Mouse (Mus musculus) hindbrain, embryonic 10.5 days (tissue): ENCODE data around the gene Ccdc70. TPM values are rescaled to one million over a fixed set of nuclear protein-coding genes. Genes with fewer than 3 reads are reported as not detected.
"Not testable (repeated sequence)": the region's sequence is repeated elsewhere in the genome, so short reads cannot be mapped to it uniquely, and the experiment has no call there.

Experiments
- DNase-seq: peaks from one replicate; pipeline ENCODE4 v3.0.0-alpha.2; 2017; ENCODE audit warnings: low spot score
- H3K27ac ChIP-seq: fragments of 300-500 bp; sonication (generic); 2 replicates; pipeline ENCODE4 v1.5.1; 2016; ENCODE audit warnings: mild to moderate bottlenecking, moderate library complexity
- H3K27me3 ChIP-seq: fragments of 300-500 bp; sonication (generic); 2 replicates; pipeline ENCODE4 v1.6.1; 2016; ENCODE audit warnings: mild to moderate bottlenecking; ENCODE audit not compliant: poor library complexity, insufficient read depth, severe bottlenecking
- H3K36me3 ChIP-seq: fragments of 300-500 bp; sonication (generic); 2 replicates; pipeline ENCODE4 v1.6.1; 2016; ENCODE audit warnings: mild to moderate bottlenecking, moderate library complexity
- H3K4me1 ChIP-seq: fragments of 300-500 bp; sonication (generic); replicated peaks from 2 replicates; pipeline ENCODE4 v1.6.1; 2016; ENCODE audit warnings: mild to moderate bottlenecking
- H3K4me3 ChIP-seq: fragments of 300-500 bp; sonication (generic); 2 replicates; pipeline ENCODE4 v1.5.1; 2016; ENCODE audit warnings: mild to moderate bottlenecking, moderate library complexity
- H3K9me3 ChIP-seq: fragments of 300-500 bp; sonication (generic); 2 replicates; pipeline ENCODE4 v1.6.1; 2016; ENCODE audit warnings: mild to moderate bottlenecking, moderate library complexity
- WGBS: fragments of 180-500 bp; shearing (Covaris S2); methylation state at CpG from one replicate; pipeline ENCODE4 v1.1.7; 2016; 5-methylcytosine and 5-hydroxymethylcytosine counted together
- polyA plus RNA-seq: library from polyadenylated mRNA; unstranded; fragments of >200 nt; fragmentation: Nextera tagmentation; extraction: Ambion mirVana; gene quantifications from 2 replicates; pipeline ENCODE4 v1.2.1, GENCODE M21; 2016

Gene Ccdc70
- not detected in 2 replicates for polyA plus RNA-seq

DNA sequence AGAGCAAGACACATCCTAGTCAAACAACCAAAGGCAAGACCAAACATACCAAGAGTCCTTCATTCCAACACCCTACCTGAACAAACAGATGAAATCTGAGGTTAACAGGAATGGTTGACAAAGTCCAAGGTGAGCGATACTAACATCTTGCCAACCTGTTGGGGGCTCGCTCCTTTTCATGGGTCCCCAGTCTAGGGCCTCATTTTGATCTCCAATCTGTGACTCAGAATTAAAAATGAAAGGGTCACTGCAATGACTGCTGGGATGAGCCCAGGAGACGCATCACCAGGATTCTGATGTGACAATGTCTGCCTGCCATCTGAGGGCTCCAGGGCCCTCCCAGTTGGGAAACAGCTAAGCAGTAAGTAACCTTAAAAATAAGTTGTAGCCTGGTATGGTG is at the start of gene Ccdc70:
Ccdc70 (plus strand) TSS at position 301 of the 400 bp plus-strand sequence.
- 92% methylated on average over 3 of the region's 3 CpGs for WGBS
- Histone ChIP-seq H3K36me3 (no peaks in the 10 kb centered on the region), H3K27me3 (no peaks in the 10 kb centered on the region), H3K27ac (no peak within 1 kb of the TSS), H3K4me3 (no peak within 1 kb of the TSS), H3K4me1 (no peaks in the 10 kb centered on the region), H3K9me3 (no peaks in the 10 kb centered on the region)
- no peak for DNase-seq

DNA sequence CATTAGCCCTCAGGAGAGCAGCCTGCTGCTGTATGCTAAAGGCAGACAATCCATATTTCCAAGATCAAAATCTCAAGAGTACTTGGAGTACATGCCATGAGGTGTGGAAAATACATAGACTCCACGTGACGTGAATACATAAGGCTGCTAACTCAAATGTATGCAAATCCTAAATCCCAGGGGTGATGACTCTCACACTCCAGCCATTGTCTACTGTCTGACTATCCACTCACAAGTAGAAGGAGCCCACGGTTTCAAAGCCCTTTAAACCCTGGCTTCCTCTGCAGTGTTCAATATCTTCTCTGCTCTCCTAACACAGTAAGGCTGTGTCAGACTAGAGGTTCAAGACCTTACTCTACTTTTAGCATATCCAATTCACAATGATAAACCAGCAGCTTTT is 38.8 kb upstream of the Ccdc70 start:
- not testable (repeated sequence) for H3K27me3 ChIP-seq, H3K4me1 ChIP-seq, H3K36me3 ChIP-seq, H3K27ac ChIP-seq, DNase-seq, H3K9me3 ChIP-seq, H3K4me3 ChIP-seq
- WGBS, result 87% methylated on average over 3 of the region's 3 CpGs

DNA sequence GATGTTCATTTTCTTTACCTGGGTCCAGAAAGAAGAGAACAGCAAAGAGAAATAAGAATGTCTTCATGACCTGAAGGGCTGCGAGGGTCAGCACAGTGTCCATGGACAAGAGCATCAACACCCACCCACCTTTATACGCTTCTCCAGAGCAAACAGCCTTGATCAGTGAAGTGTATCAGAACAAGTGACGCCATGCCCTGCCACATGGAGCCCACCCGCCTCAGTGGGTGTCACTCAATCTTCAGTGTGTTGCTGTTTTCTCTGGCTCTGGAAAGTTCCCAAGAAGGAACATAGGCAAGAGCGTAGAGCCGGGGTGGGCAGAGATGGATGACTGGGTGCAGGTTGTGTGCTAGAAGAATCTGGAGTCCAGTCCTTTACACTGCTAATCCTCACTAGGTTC is 37.0 kb upstream of the Ccdc70 start, which contains the start of gene Defb15:
Defb15 (minus strand) TSS at position 101 of the 400 bp plus-strand sequence.
- Histone ChIP-seq H3K27me3 (no peaks in the 10 kb centered on the region), H3K9me3 (no peaks in the 10 kb centered on the region), H3K4me1 (no peaks in the 10 kb centered on the region), H3K27ac (no peak within 1 kb of the TSS), H3K36me3 (no peaks in the 10 kb centered on the region), H3K4me3 (no peak within 1 kb of the TSS)
- no peak for DNase-seq
- WGBS, result 89% methylated on average over 6 of the region's 6 CpGs

DNA sequence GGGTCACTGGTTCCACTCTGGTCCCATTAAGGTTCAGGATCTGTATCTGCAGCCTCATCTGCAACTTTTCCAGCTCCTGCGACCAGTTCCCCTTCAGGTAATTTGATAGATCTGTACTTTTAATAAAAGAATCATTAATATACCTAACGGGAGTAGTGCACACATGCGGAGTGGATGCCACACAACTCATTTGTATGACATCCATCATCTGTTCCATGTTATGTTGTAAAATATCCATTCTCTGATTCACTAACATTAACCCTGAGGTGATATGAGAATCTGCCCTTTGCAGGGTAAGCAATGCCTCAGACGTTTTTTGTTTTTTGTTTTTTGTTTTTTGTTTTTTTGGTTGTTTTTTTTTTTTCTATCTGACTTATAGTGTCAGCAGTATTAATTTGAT is 31.5 kb upstream of the Ccdc70 start, which contains the start of gene Defb35:
Defb35 (plus strand) TSS at position 301 of the 400 bp plus-strand sequence.
- not testable (repeated sequence) for H3K27me3 ChIP-seq, H3K9me3 ChIP-seq, H3K4me1 ChIP-seq, H3K36me3 ChIP-seq, DNase-seq, H3K27ac ChIP-seq, H3K4me3 ChIP-seq
- WGBS, result 89% methylated on average over 4 of the region's 4 CpGs

DNA sequence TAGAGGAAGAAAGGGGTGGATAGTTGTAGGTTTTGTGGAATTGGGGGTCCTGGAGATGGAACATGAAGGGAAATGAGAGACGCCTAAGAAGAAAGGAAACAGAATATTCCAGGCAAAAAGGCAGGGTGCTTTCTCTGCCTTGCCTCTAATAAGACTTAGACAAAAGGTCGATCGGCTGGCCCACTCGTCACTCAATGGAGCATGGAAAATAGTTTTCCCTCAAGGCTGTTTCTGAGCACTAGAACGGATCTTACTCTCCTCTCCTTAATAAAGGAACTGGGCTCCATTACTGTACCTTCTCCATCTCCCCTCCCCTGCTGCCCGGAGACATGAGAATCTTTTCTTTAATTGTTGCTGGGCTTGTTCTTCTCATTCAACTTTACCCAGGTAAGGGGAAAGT is 23.1 kb upstream of the Ccdc70 start, which contains the start of gene Defb13:
Defb13 (plus strand) TSS at position 301 of the 400 bp plus-strand sequence.
- WGBS, result 89% methylated on average over 6 of the region's 6 CpGs
- no peak within 1 kb of the TSS for H3K4me3 ChIP-seq
- H3K27me3 ChIP-seq, result no peaks in the 10 kb centered on the region
- H3K36me3 ChIP-seq, result no peaks in the 10 kb centered on the region
- no peaks in the 10 kb centered on the region for H3K9me3 ChIP-seq
- DNase-seq, result no peak
- H3K27ac ChIP-seq, result no peak within 1 kb of the TSS
- no peaks in the 10 kb centered on the region for H3K4me1 ChIP-seq

DNA sequence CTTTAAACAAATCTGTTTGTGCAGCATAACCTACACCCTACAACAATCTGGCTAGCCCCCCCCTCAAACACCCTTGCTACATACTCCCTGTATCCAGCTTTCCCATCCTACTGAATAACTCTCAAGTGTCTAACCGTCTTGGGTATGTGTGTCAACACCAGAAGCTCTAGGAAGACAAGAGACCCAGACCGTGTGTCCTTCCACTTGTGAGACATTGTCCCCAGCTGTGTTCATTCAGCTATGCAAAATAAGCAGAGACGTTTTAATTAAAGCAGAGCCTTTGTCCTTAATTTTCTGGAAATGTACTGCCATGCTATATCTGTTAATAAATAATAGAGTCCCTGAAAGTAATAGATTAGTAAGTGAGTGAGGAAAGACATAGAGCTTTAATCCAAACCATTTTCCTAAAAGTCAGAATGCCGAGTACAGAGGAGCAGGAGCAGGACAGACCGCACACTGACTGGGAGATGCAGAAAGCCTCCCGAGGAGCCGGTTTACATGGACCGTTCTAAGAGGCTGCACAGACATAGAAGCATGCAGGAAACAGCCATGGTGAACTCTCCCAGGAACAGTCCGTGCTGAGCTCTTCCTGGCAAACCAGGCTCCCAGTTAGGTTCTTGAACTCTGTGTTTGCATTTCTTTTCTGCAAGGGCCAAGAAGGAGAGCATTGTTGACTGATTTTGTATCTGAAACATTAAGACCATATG is 22.1 kb upstream of the Ccdc70 start:
- no peak for DNase-seq
- WGBS, result 75% methylated on average over 9 of the region's 9 CpGs
- Histone ChIP-seq H3K4me3 (no peak overlapping the region), H3K27me3 (no peaks in the 10 kb centered on the region), H3K36me3 (no peaks in the 10 kb centered on the region), H3K4me1 (no peaks in the 10 kb centered on the region), H3K9me3 (no peaks in the 10 kb centered on the region), H3K27ac (no peak overlapping the region)

DNA sequence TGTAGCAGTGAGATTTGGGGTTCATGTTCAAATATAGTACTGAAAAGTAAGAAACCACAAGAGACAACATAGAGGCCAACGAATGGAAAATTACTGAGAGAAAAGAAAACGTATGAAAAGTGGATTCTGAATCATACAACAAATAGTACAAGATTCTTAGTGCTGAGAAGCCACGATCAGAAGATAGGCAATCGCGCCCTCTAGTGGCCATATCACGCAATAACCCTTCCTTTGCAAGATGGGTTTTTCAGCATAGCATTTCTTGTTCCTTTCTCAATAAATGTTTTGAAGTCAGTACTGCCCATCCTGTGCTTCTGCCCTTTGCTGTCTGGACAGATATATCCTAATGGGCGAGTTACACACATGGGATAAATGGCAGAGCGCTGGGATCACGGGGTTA is 14.3 kb upstream of the Ccdc70 start:
- peak; percentile 44 for DNase-seq
- 10% methylated on average over 9 of the region's 9 CpGs for WGBS
- H3K4me1 ChIP-seq, result no peaks in the 10 kb centered on the region
- H3K36me3 ChIP-seq, result no peaks in the 10 kb centered on the region
- no peak overlapping the region for H3K27ac ChIP-seq
- H3K4me3 ChIP-seq, result no peak overlapping the region
- no peaks in the 10 kb centered on the region for H3K27me3 ChIP-seq
- H3K9me3 ChIP-seq, result no peaks in the 10 kb centered on the region

DNA sequence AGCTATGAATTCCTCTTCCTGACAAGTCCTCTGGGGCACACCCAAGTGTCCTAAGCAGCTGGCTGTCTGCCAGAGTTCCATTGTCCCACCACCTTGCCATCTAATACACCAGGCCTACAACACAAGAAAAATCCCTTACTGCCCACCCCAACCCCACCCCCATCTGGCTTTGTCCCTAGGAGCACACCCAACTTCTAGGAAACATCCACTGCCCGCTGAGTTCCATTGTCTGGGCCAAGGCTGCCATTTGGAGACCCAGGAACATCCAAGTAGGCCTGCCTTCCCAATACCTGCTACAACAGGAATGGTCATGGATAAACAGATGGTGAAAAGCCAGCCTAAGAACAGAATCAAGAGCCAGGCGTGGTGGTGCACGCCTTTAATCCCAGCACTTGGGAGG is 13.2 kb upstream of the Ccdc70 start:
- Histone ChIP-seq H3K36me3 (no peaks in the 10 kb centered on the region), H3K27me3 (no peaks in the 10 kb centered on the region), H3K4me3 (no peak overlapping the region), H3K9me3 (no peaks in the 10 kb centered on the region), H3K27ac (no peak overlapping the region), H3K4me1 (no peaks in the 10 kb centered on the region)
- WGBS, result 80% methylated on average over 3 of the region's 3 CpGs
- no peak for DNase-seq

DNA sequence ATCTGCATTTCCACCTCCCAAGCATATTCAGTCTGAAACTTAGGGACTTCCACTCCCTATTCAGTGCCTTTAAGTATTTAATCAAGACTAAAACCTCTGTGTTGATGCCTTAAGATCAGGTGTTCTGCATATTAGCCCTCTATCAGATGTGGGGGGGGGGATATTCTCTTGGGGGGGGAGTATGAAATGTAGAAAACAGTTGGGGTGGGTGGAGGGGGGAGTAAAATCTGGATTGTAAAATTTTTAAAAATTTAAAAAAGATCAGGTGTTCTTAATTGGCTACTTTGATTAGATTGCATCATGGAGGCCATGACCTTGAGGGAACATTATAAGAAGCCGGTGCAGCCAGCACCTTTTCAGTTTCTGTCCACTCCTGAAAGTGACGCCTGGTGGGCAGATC is 11.2 kb upstream of the Ccdc70 start, which contains the start of gene Fam90a1a:
Fam90a1a (plus strand) TSS at position 301 of the 400 bp plus-strand sequence.
- no peak within 1 kb of the TSS for H3K27ac ChIP-seq
- DNase-seq, result no peak
- H3K27me3 ChIP-seq, result no peaks in the 10 kb centered on the region
- H3K9me3 ChIP-seq, result no peaks in the 10 kb centered on the region
- no peaks in the 10 kb centered on the region for H3K4me1 ChIP-seq
- H3K4me3 ChIP-seq, result no peak within 1 kb of the TSS
- 95% methylated on average over 2 of the region's 2 CpGs for WGBS
- no peaks in the 10 kb centered on the region for H3K36me3 ChIP-seq

DNA sequence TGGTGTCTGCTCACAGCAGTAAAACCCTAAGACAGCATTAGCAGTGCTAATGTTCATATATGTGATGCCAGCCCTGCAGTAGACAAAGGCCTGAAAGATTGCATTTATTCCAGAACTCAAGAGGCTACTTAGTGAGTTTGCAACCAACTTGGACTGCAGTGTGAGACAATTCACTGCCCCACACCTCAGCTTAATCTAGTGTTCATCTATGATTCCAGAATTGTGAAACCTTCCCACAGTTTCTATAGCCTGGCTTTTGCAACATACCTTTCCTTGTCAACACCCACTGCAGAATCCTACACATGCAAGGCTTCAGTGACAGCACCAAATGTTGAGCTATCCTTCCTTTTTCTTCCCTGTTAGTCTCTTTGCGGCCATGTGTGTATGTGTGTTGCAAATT is 2.9 kb upstream of the Ccdc70 start:
- no peak for DNase-seq
- no peaks in the 10 kb centered on the region for H3K36me3 ChIP-seq
- no peaks in the 10 kb centered on the region for H3K27me3 ChIP-seq
- H3K27ac ChIP-seq, result no peak overlapping the region
- no peaks in the 10 kb centered on the region for H3K4me1 ChIP-seq
- WGBS, result 77% methylated on average over 1 of the region's 1 CpGs
- no peaks in the 10 kb centered on the region for H3K9me3 ChIP-seq
- H3K4me3 ChIP-seq, result no peak overlapping the region

DNA sequence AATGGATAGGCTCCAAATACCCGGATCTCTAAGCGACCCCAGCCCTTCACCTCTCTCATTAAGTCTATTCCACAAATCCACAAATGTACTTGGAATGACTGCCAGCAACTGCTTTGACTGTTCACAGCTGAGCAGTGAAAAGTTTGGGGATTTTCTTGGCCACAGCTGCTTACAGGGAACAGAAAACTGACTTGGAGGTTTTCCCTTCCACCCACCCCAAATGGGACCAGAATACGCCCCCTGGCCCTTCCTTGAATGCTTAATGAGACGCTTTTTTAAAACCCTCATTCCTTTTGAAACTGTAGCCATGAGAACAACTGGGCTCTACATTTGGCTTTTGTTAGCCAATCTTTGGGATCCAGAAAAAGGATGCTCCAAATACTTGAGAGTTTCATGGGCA is 8.6 kb downstream of the Ccdc70 start:
- no peak overlapping the region for H3K4me3 ChIP-seq
- H3K9me3 ChIP-seq, result no peaks in the 10 kb centered on the region
- DNase-seq, result no peak
- no peaks in the 10 kb centered on the region for H3K27me3 ChIP-seq
- H3K36me3 ChIP-seq, result no peaks in the 10 kb centered on the region
- H3K27ac ChIP-seq, result no peak overlapping the region
- H3K4me1 ChIP-seq, result no peaks in the 10 kb centered on the region
- WGBS, result 62% methylated on average over 4 of the region's 4 CpGs

DNA sequence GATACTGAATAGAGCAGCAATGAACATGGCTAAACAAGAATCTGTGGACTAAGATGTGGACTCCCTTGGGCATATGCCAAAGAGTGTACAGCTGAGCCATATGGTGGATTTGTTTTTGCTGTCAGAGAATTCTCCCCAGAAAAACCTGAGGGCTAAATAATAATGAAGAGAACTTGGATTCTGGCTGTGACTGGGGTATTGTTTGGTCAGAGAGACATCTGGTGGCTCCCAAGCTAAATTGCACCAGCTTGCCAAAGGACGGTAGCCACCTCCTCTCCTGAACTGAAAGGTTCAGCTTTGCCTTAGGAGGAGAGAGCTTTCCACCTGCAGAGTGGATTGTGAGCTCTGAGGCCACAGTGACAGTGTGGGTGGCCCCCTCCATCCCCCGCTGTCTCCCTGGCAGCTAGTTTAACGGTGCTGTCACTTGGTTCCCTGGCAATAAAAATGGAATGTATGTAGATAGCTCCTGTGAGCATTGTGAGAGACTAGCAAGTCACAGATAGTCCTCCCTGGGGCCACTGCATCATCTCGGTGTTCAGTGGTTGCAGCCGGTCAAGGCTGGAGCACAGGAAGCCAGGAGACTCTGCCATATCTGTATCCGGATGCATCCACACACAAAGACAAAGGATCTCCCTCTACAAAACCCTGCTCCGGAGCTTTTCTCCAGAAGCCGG is 12.2 kb downstream of the Ccdc70 start:
- Histone ChIP-seq H3K4me3 (no peak overlapping the region), H3K27me3 (no peaks in the 10 kb centered on the region), H3K27ac (no peak overlapping the region), H3K4me1 (no peaks in the 10 kb centered on the region), H3K36me3 (no peaks in the 10 kb centered on the region), H3K9me3 (no peaks in the 10 kb centered on the region)
- no peak for DNase-seq
- WGBS, result 63% methylated on average over 8 of the region's 8 CpGs

DNA sequence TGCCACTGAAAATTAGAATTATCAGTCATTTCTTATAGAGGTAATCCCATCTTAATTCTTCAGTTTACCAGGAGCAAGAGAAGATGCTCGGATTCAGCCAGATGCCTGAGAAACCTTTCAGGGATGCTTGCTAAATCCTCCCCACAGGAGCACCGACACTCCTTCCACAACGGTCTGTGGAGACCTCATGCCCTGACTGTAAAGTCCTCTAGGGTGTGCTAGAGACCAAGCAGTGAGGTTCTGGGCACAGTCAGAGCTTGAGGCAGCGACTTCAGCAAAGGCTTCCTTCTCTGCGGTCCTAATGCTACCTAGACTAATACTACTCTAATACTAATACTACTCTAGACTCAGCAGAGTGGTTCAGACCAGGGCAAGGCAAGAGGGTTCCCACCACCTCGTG is 22.6 kb downstream of the Ccdc70 start:
- no peaks in the 10 kb centered on the region for H3K27me3 ChIP-seq
- no peak overlapping the region for H3K27ac ChIP-seq
- no peak overlapping the region for H3K4me3 ChIP-seq
- H3K9me3 ChIP-seq, result no peaks in the 10 kb centered on the region
- no peaks in the 10 kb centered on the region for H3K36me3 ChIP-seq
- no peaks in the 10 kb centered on the region for H3K4me1 ChIP-seq
- DNase-seq, result peak; percentile 27
- 30% methylated on average over 6 of the region's 6 CpGs for WGBS
